Mouse (Mus musculus) MEL (cell line): ENCODE data around the gene Kazn. TPM values are rescaled to one million over a fixed set of nuclear protein-coding genes. Genes with fewer than 3 reads are reported as not detected.

ENCODE experiments used
- DNase-seq: peaks from one replicate; pipeline ENCODE4 v3.0.0; 2011; ENCODE audit warnings: low read depth, low spot score
- H3K27ac ChIP-seq: 2 replicates; pipeline ENCODE4 v1.5.1; 2012; ENCODE audit warnings: low read depth, mild to moderate bottlenecking, control low read depth, low read length, moderate library complexity; ENCODE audit not compliant: control insufficient read depth
- H3K27me3 ChIP-seq, 2 experiments: fragments of 150-350 bp in 1 of 2; sonication (generic) in 1 of 2; 2 replicates each; pipeline ENCODE4 v1.6.1; 2012; ENCODE audit warnings: low read length in 2 of 2, mild to moderate bottlenecking in 2 of 2, improper control_type of control experiment in 1 of 2, moderate library complexity in 1 of 2; ENCODE audit not compliant: insufficient read depth in 2 of 2, control insufficient read depth in 1 of 2
- H3K36me3 ChIP-seq, 2 experiments: 2 replicates each; pipeline ENCODE4 v1.6.1; 2012 to 2014; ENCODE audit warnings: low read length in 2 of 2, improper control_type of control experiment in 1 of 2, inconsistent platforms in 1 of 2, mild to moderate bottlenecking in 1 of 2; ENCODE audit not compliant: insufficient read depth in 2 of 2, control insufficient read depth in 1 of 2
- H3K4me1 ChIP-seq, 2 experiments: fragments of 150-350 bp in 1 of 2; sonication (generic) in 1 of 2; 2 replicates each; pipeline ENCODE4 v1.6.1; 2012; ENCODE audit warnings: low read length in 2 of 2, improper control_type of control experiment in 1 of 2, mild to moderate bottlenecking in 1 of 2; ENCODE audit not compliant: insufficient read depth in 2 of 2, control insufficient read depth in 1 of 2
- H3K4me3 ChIP-seq, 2 experiments: fragments of 150-350 bp in 1 of 2; sonication (generic) in 1 of 2; 2 replicates each; pipeline ENCODE4 v1.5.1; 2012; ENCODE audit warnings: low read depth in 2 of 2, low read length in 2 of 2, mild to moderate bottlenecking in 2 of 2, moderate library complexity in 2 of 2, control low read depth in 1 of 2, improper control_type of control experiment in 1 of 2; ENCODE audit not compliant: control insufficient read depth in 1 of 2, insufficient read depth in 1 of 2
- H3K79me2 ChIP-seq: 2 replicates; pipeline ENCODE4 v1.6.1; 2012; ENCODE audit warnings: mild to moderate bottlenecking, low read length, moderate library complexity; ENCODE audit not compliant: control insufficient read depth, poor library complexity, insufficient read depth
- H3K9ac ChIP-seq: 2 replicates; pipeline ENCODE4 v1.6.1; 2012; ENCODE audit warnings: low read depth, mild to moderate bottlenecking, control low read depth, low read length, moderate library complexity; ENCODE audit not compliant: control insufficient read depth, poor library complexity, severe bottlenecking
- H3K9me3 ChIP-seq: fragments of 150-350 bp; sonication (generic); replicated peaks from 2 replicates; pipeline ENCODE4 v1.6.1; 2012; ENCODE audit warnings: mild to moderate bottlenecking, low read length, improper control_type of control experiment, moderate library complexity; ENCODE audit not compliant: insufficient read depth
- BHLHE40 ChIP-seq: IDR thresholded peaks from 2 replicates; pipeline ENCODE4 v1.6.1; 2012; ENCODE audit warnings: low read depth, mild to moderate bottlenecking, inconsistent platforms, low read length, improper control_type of control experiment, borderline replicate concordance
- CHD2 ChIP-seq: IDR thresholded peaks from 2 replicates; pipeline ENCODE4 v1.6.1; 2011; ENCODE audit warnings: low read length, improper control_type of control experiment
- ELF1 ChIP-seq: IDR thresholded peaks from 2 replicates; pipeline ENCODE4 v1.6.1; 2014; ENCODE audit warnings: low read depth, mild to moderate bottlenecking, inconsistent platforms, low read length, improper control_type of control experiment, moderate library complexity
- EP300 ChIP-seq, 2 experiments: IDR thresholded peaks; 2 replicates each; pipeline ENCODE4 v1.6.1; 2011; ENCODE audit warnings: improper control_type of control experiment in 2 of 2, low read length in 2 of 2, low read depth in 1 of 2, mild to moderate bottlenecking in 1 of 2
- HCFC1 ChIP-seq: IDR thresholded peaks from 2 replicates; pipeline ENCODE4 v1.6.1; 2012; ENCODE audit warnings: low read depth, mild to moderate bottlenecking, inconsistent platforms, low read length, improper control_type of control experiment, moderate library complexity
- JUND ChIP-seq: IDR thresholded peaks from 2 replicates; pipeline ENCODE4 v1.6.1; 2011; ENCODE audit warnings: low read depth, mild to moderate bottlenecking, improper control_type of control experiment, low read length
- KAT2A ChIP-seq: conservative IDR thresholded peaks from 2 replicates; pipeline ENCODE4 v1.6.1; 2012; ENCODE audit warnings: low read depth, low read length, improper control_type of control experiment, inconsistent platforms
- MAFK ChIP-seq: IDR thresholded peaks from 2 replicates; pipeline ENCODE4 v1.6.1; 2011; ENCODE audit warnings: low read depth, mild to moderate bottlenecking, low read length, improper control_type of control experiment, borderline replicate concordance
- MEF2A ChIP-seq: IDR thresholded peaks from 2 replicates; pipeline ENCODE4 v1.6.1; 2014; ENCODE audit warnings: low read depth, mild to moderate bottlenecking, inconsistent platforms, low read length, improper control_type of control experiment; ENCODE audit not compliant: poor library complexity, insufficient replicate concordance, severe bottlenecking; ENCODE audit errors: extremely low read depth
- MYB ChIP-seq: IDR thresholded peaks from 2 replicates; pipeline ENCODE4 v1.6.1; 2011; ENCODE audit warnings: mild to moderate bottlenecking, low read depth, low read length, improper control_type of control experiment
- MYC ChIP-seq: IDR thresholded peaks from 2 replicates; pipeline ENCODE4 v1.6.1; 2011; ENCODE audit warnings: low read depth, mild to moderate bottlenecking, low read length, improper control_type of control experiment, moderate library complexity
- NELFE ChIP-seq: IDR thresholded peaks from 2 replicates; pipeline ENCODE4 v1.6.1; 2011; ENCODE audit warnings: low read depth, low read length, improper control_type of control experiment
- NRF1 ChIP-seq: IDR thresholded peaks from 2 replicates; pipeline ENCODE4 v1.6.1; 2014; ENCODE audit warnings: low read depth, mild to moderate bottlenecking, inconsistent platforms, low read length, improper control_type of control experiment, moderate library complexity; ENCODE audit not compliant: poor library complexity, insufficient read depth, severe bottlenecking
- POLR2AphosphoS5 ChIP-seq: IDR thresholded peaks from 2 replicates; pipeline ENCODE4 v1.6.1; 2012; ENCODE audit warnings: low read depth, borderline replicate concordance, mild to moderate bottlenecking, inconsistent platforms, low read length, moderate library complexity, mixed read lengths
- RAD21 ChIP-seq: IDR thresholded peaks from 2 replicates; pipeline ENCODE4 v1.6.1; 2011; ENCODE audit warnings: mild to moderate bottlenecking, low read depth, low read length, improper control_type of control experiment
- SIN3A ChIP-seq: IDR thresholded peaks from 2 replicates; pipeline ENCODE4 v1.6.1; 2012; ENCODE audit warnings: low read length, improper control_type of control experiment, inconsistent platforms
- SMC3 ChIP-seq: IDR thresholded peaks from 2 replicates; pipeline ENCODE4 v1.6.1; 2011; ENCODE audit warnings: low read depth, low read length, improper control_type of control experiment
- TBP ChIP-seq: IDR thresholded peaks from 2 replicates; pipeline ENCODE4 v1.8.0; 2011; ENCODE audit warnings: low read depth, low read length, improper control_type of control experiment
- TCF12 ChIP-seq: IDR thresholded peaks from 2 replicates; pipeline ENCODE4 v1.6.1; 2014; ENCODE audit warnings: low read depth, mild to moderate bottlenecking, inconsistent platforms, low read length, improper control_type of control experiment, moderate library complexity
- USF1 ChIP-seq: IDR thresholded peaks from 2 replicates; pipeline ENCODE4 v1.6.1; 2014; ENCODE audit warnings: low read depth, mild to moderate bottlenecking, inconsistent platforms, low read length, improper control_type of control experiment, moderate library complexity
- USF2 ChIP-seq, 2 experiments: IDR thresholded peaks; 2 replicates each; pipeline ENCODE4 v1.6.1; 2011 to 2012; ENCODE audit warnings: improper control_type of control experiment in 2 of 2, low read length in 2 of 2, borderline replicate concordance in 1 of 2, inconsistent platforms in 1 of 2, low read depth in 1 of 2, mild to moderate bottlenecking in 1 of 2; ENCODE audit not compliant: insufficient read depth in 1 of 2
- ZC3H11A ChIP-seq: IDR thresholded peaks from 2 replicates; pipeline ENCODE4 v1.6.1; 2012; ENCODE audit warnings: low read depth, mild to moderate bottlenecking, inconsistent platforms, low read length, improper control_type of control experiment
- ZKSCAN1 ChIP-seq: IDR thresholded peaks from 2 replicates; pipeline ENCODE4 v1.6.1; 2012; ENCODE audit warnings: low read depth, mild to moderate bottlenecking, inconsistent platforms, low read length, improper control_type of control experiment, moderate library complexity
- ZNF384 ChIP-seq: IDR thresholded peaks from 2 replicates; pipeline ENCODE4 v1.6.1; 2012; ENCODE audit warnings: low read depth, mild to moderate bottlenecking, inconsistent platforms, low read length, improper control_type of control experiment
- polyA plus RNA-seq, 2 experiments: library from polyadenylated mRNA; stranded (reverse) in 1 of 2; unstranded in 1 of 2; fragments of >175 nt in 1 of 2; fragments of >200 nt in 1 of 2; gene quantifications; 2 replicates each; pipeline versions ENCODE4 v1.2.1 to v1.2.4; 2012; ENCODE audit warnings: low replicate concordance in 2 of 2, low read depth in 1 of 2; ENCODE audit not compliant: insufficient read length in 2 of 2, insufficient read depth in 1 of 2, missing spikeins in 1 of 2
- total RNA-seq: library from RNA; depleted of rRNA; stranded (reverse); fragments of 300-350 nt; gene quantifications from 2 replicates; pipeline ENCODE4 v1.2.3, GENCODE M21; 2012

Kazn gene
- total and polyA plus RNA-seq, 3 experiments: not detected

- no peaks in the 10 kb centered on the region for H3K79me2 ChIP-seq
- H3K4me1 ChIP-seq: no peaks in the 10 kb centered on the region
- no peaks in the 10 kb centered on the region for H3K9me3 ChIP-seq
- TF ChIP-seq SIN3A: no peak
- no peak for TF ChIP-seq MAFK
- no peak for TF ChIP-seq RAD21
- TF ChIP-seq BHLHE40: no peak
- no peak for TF ChIP-seq HCFC1
- TF ChIP-seq EP300 (IDR thresholded peaks at IDR 0.05; ENCODE audit: low read depth in 1 of 2, low read length in 2 of 2): no peak
- no peak for TF ChIP-seq MYC
- TF ChIP-seq USF1: no peak
- no peak for TF ChIP-seq NELFE
- TF ChIP-seq ZKSCAN1: no peak
- no peak for TF ChIP-seq NRF1
- TF ChIP-seq KAT2A: no peak
- no peak for TF ChIP-seq MYB
- TF ChIP-seq MEF2A: no peak
- no peak for TF ChIP-seq JUND
- TF ChIP-seq TCF12: no peak
- no peaks in the 10 kb centered on the region for H3K36me3 ChIP-seq
- H3K9ac ChIP-seq: no peak overlapping the region
- no peak for DNase-seq
- no peak overlapping the region for H3K4me3 ChIP-seq
- H3K27me3 ChIP-seq: no peaks in the 10 kb centered on the region
- H3K27ac ChIP-seq: no peak overlapping the region
Observed at GRCm38 (mm10) chr4:142121164-142121563, 118.0 kb downstream of the Kazn start.

GRCm38 (mm10) chr4:142118522-142118921, 120.7 kb downstream of the Kazn start:
- Histone ChIP-seq H3K36me3 (no peaks in the 10 kb centered on the region), H3K4me1 (no peaks in the 10 kb centered on the region), H3K79me2 (no peaks in the 10 kb centered on the region), H3K27me3 (no peaks in the 10 kb centered on the region), H3K9ac (no peak overlapping the region), H3K4me3 (no peak overlapping the region)
- DNase-seq: no peak
- TF ChIP-seq NELFE (no peak), ZC3H11A (no peak), ZNF384 (no peak), CHD2 (no peak), ELF1 (no peak), POLR2AphosphoS5 (no peak), SIN3A (no peak), USF2 (IDR thresholded peaks at IDR 0.05; ENCODE audit: borderline replicate concordance in 1 of 2, insufficient read depth in 1 of 2, low read depth in 1 of 2, low read length in 2 of 2) (no peak), SMC3 (no peak), TBP (no peak)
- TF ChIP-seq, all 39 proteins: peak for 0
- H3K27ac ChIP-seq: no peak overlapping the region
- H3K9me3 ChIP-seq: no peaks in the 10 kb centered on the region
